Mouse (Mus musculus) liver, adult 2 months (tissue): ENCODE data around the gene Fgfr1op2. TPM values are rescaled to one million over a fixed set of nuclear protein-coding genes. Genes with fewer than 3 reads are reported as not detected.

ENCODE experiments used
- DNase-seq: peaks from one replicate; pipeline ENCODE4 v3.0.0-alpha.2; 2011; ENCODE audit warnings: low read depth, low spot score; ENCODE audit errors: extremely low read depth
- H3K27ac ChIP-seq: fragments of 200-500 bp; replicated peaks from 2 replicates; pipeline ENCODE4 v1.5.1; 2012; ENCODE audit warnings: low read depth, mild to moderate bottlenecking, control low read depth, inconsistent platforms, low read length; ENCODE audit not compliant: insufficient read depth
- H3K27me3 ChIP-seq: fragments of 200-500 bp; 2 replicates; pipeline ENCODE4 v1.6.1; 2012; ENCODE audit warnings: mild to moderate bottlenecking, moderate library complexity, low read length, inconsistent platforms; ENCODE audit not compliant: control insufficient read depth, insufficient read depth
- H3K36me3 ChIP-seq: fragments of 200-500 bp; 2 replicates; pipeline ENCODE4 v1.6.1; 2012; ENCODE audit warnings: low read length, inconsistent platforms; ENCODE audit not compliant: control insufficient read depth, insufficient read depth
- H3K4me1 ChIP-seq: fragments of 200-500 bp; 2 replicates; pipeline ENCODE4 v1.6.1; 2011; ENCODE audit warnings: low read length; ENCODE audit not compliant: control insufficient read depth, insufficient read depth
- H3K4me3 ChIP-seq: fragments of 200-500 bp; 2 replicates; pipeline ENCODE4 v1.5.1; 2011; ENCODE audit warnings: low read depth, mild to moderate bottlenecking, control low read depth, low read length, moderate library complexity; ENCODE audit not compliant: insufficient read depth
- H3K79me2 ChIP-seq: fragments of 200-500 bp; 2 replicates; pipeline ENCODE4 v1.6.1; 2012; ENCODE audit warnings: inconsistent platforms, mild to moderate bottlenecking, low read length, moderate library complexity; ENCODE audit not compliant: control insufficient read depth, insufficient read depth
- H3K9ac ChIP-seq: fragments of 200-500 bp; 2 replicates; pipeline ENCODE4 v1.6.1; 2012; ENCODE audit warnings: low read depth, mild to moderate bottlenecking, control low read depth, inconsistent platforms, low read length
- CTCF ChIP-seq: fragments of 200-500 bp; IDR thresholded peaks from 2 replicates; pipeline ENCODE4 v1.5.1; 2011; ENCODE audit warnings: low read depth, low read length, control low read depth
- WGBS: fragments of 180-500 bp; shearing (Covaris S2); methylation state at CpG from one replicate; pipeline ENCODE4 v1.1.7; 2018; 5-methylcytosine and 5-hydroxymethylcytosine counted together
- polyA plus RNA-seq: library from polyadenylated mRNA; depleted of rRNA; stranded (reverse); fragments of >200 nt; gene quantifications from 2 replicates; pipeline ENCODE4 v1.2.3, GENCODE M21; 2012; rRNA removed
- total RNA-seq: library from RNA; depleted of rRNA; stranded (reverse); fragments of >200 nt; gene quantifications from 2 replicates; pipeline ENCODE4 v1.2.3, GENCODE M21; 2014; rRNA removed

Gene Fgfr1op2
- total and polyA plus RNA-seq, 2 experiments: 33.5 to 38.3 TPM

GRCm38 (mm10) chr6:146643184-146643570, 66.2 kb downstream of the Fgfr1op2 start:
- Histone ChIP-seq H3K79me2 (no peaks in the 10 kb centered on the region; the same call in 1 of the 2 replicates), H3K4me1 (peaks cover 9% of the 10 kb centered on the region), H3K27me3 (no peaks in the 10 kb centered on the region), H3K36me3 (no peaks in the 10 kb centered on the region), H3K9ac (peak overlapping the region; percentile 88; the same call in 1 of the 2 replicates), H3K4me3 (peak overlapping the region; percentile 76), H3K27ac (0 out of 2 replicates have a peak overlapping the region, but pooled peaks have one; percentile 2)
- TF ChIP-seq CTCF: no peak
- 12% methylated on average over 11 of the region's 11 CpGs for WGBS
- DNase-seq: peak; percentile 55

Other genes starting within 250 kb of the Fgfr1op2 start
- 22.9 and 27.0 TPM in 2 replicates for gene Itpr2, start 75.0 kb upstream of the Fgfr1op2 start, total RNA-seq
- gene Itpr2, start 75.0 kb upstream of the Fgfr1op2 start, polyA plus RNA-seq: 6.6 and 9.5 TPM in 2 replicates
- gene Ints13, start 632 bp downstream of the Fgfr1op2 start, total RNA-seq: 23.0 and 26.2 TPM in 2 replicates
- 5.6 TPM in 2 replicates for gene Ints13, start 632 bp downstream of the Fgfr1op2 start, polyA plus RNA-seq
- 42.9 and 56.4 TPM in 2 replicates for gene Med21, start 65.3 kb downstream of the Fgfr1op2 start, total RNA-seq
- 20.9 and 35.0 TPM in 2 replicates for gene Med21, start 65.3 kb downstream of the Fgfr1op2 start, polyA plus RNA-seq
- gene Tm7sf3, start 65.6 kb downstream of the Fgfr1op2 start, total RNA-seq: 48.5 and 54.2 TPM in 2 replicates
- 21.8 and 26.2 TPM in 2 replicates for gene Tm7sf3, start 65.6 kb downstream of the Fgfr1op2 start, polyA plus RNA-seq
- 8.3 and 10.4 TPM in 2 replicates for gene Stk38l, start 147.8 kb downstream of the Fgfr1op2 start, total RNA-seq
- gene Stk38l, start 147.8 kb downstream of the Fgfr1op2 start, polyA plus RNA-seq: 2.4 and 3.5 TPM in 2 replicates
- gene Arntl2, start 218.9 kb downstream of the Fgfr1op2 start, total RNA-seq: 0.40 and 6.1 TPM in 2 replicates
- gene Arntl2, start 218.9 kb downstream of the Fgfr1op2 start, polyA plus RNA-seq: 1.6 and 2.4 TPM in 2 replicates